ENCODE assay signal across 8 mouse cellular contexts in genomic region chr13:57907428-57908265, GRCm38 (mm10). TPM values are rescaled to one million over a fixed set of nuclear protein-coding genes. Genes with fewer than 3 reads are reported as not detected.
DNase-seq lines count a peak whose midpoint lies in the region; ATAC-seq and TF ChIP-seq lines count a peak whose summit lies in the region.

No protein-coding gene starts in this region.

- no peaks in the 10 kb centered on the region for H3K4me1 ChIP-seq in kidney, adult 2 months (ENCODE audit: control insufficient read depth, insufficient read depth, low read length)
- H3K4me1 ChIP-seq in hindbrain, embryonic 14.5 days (replicated peaks; ENCODE audit: control insufficient read depth, insufficient read depth, low read length) = peaks cover 17% of the 10 kb centered on the region; the same call in 1 of the 2 replicates
- no peaks in the 10 kb centered on the region for H3K4me1 ChIP-seq in midbrain, postnatal 0 days (ENCODE audit: insufficient read depth, low read length)

- peak overlapping the region; percentile 69 for H3K4me2 ChIP-seq in hindbrain, embryonic 14.5 days (replicated peaks)
- peak overlapping the region; percentile 72 for H3K4me2 ChIP-seq in midbrain, postnatal 0 days (ENCODE audit: low read depth, low read length, poor library complexity, severe bottlenecking)

- no peaks in the 10 kb centered on the region; the same call in 1 of the 2 replicates for H3K9me3 ChIP-seq in hindbrain, embryonic 14.5 days (ENCODE audit: control insufficient read depth, low read length)
- no peaks in the 10 kb centered on the region for H3K9me3 ChIP-seq in midbrain, postnatal 0 days (ENCODE audit: low read length)

- peak; percentile 63 for ATAC-seq in hindbrain, embryonic 14.5 days (ENCODE audit: low FRiP score)
- peak; percentile 44; the same call in 1 of the 2 replicates for ATAC-seq in midbrain, postnatal 0 days (ENCODE audit: low FRiP score)
- no peak for ATAC-seq in CD4-positive, CD25-positive, alpha-beta regulatory T cell, adult 4 months

- no peak overlapping the region for H3K27ac ChIP-seq in kidney, adult 2 months (ENCODE audit: insufficient read depth, low read depth, low read length)
- peak overlapping the region; percentile 65; the same call in 1 of the 2 replicates for H3K27ac ChIP-seq in hindbrain, embryonic 14.5 days
- no peak overlapping the region for H3K27ac ChIP-seq in midbrain, postnatal 0 days (ENCODE audit: low read depth, low read length)

- no peak for TF ChIP-seq POLR2A in kidney, adult 2 months (IDR thresholded peaks at IDR 0.05; ENCODE audit: low read depth, low read length)

- TF ChIP-seq CTCF in kidney, adult 2 months (conservative IDR thresholded peaks at IDR 0.05; ENCODE audit: insufficient read depth, insufficient read length, low read depth, low read length) = no peak
- no peak for TF ChIP-seq CTCF in midbrain, postnatal 0 days (IDR thresholded peaks at IDR 0.05)

- peak overlapping the region; percentile 80 for H3K9ac ChIP-seq in hindbrain, embryonic 14.5 days
- peak overlapping the region; percentile 64 for H3K9ac ChIP-seq in midbrain, postnatal 0 days (replicated peaks; ENCODE audit: low read length, poor library complexity, severe bottlenecking)

- no peaks in the 10 kb centered on the region for H3K36me3 ChIP-seq in kidney, adult 2 months (ENCODE audit: control insufficient read depth, insufficient read depth, low read length)
- H3K36me3 ChIP-seq in hindbrain, embryonic 14.5 days (replicated peaks; ENCODE audit: control insufficient read depth, insufficient read depth) = no peaks in the 10 kb centered on the region
- H3K36me3 ChIP-seq in midbrain, postnatal 0 days (ENCODE audit: insufficient read depth, low read length) = no peaks in the 10 kb centered on the region

- H3K27me3 ChIP-seq in kidney, adult 2 months (replicated peaks; ENCODE audit: control insufficient read depth, insufficient read depth, low read length) = peaks cover 3% of the 10 kb centered on the region; the same call in 1 of the 2 replicates
- H3K27me3 ChIP-seq in hindbrain, embryonic 14.5 days (ENCODE audit: control insufficient read depth, insufficient read depth, low read length) = no peaks in the 10 kb centered on the region
- H3K27me3 ChIP-seq in midbrain, postnatal 0 days (ENCODE audit: insufficient read depth, low read length) = no peaks in the 10 kb centered on the region

- no peak overlapping the region for H3K4me3 ChIP-seq in kidney, adult 2 months (ENCODE audit: insufficient read depth, low read depth, low read length)
- H3K4me3 ChIP-seq in hindbrain, embryonic 14.5 days (replicated peaks; ENCODE audit: low read length) = peak overlapping the region; percentile 65
- H3K4me3 ChIP-seq in midbrain, postnatal 0 days (ENCODE audit: low read depth, low read length) = peak overlapping the region; percentile 60

- 3% methylated on average over 60 of the region's 60 CpGs for WGBS in kidney, adult 2 months
- 1% methylated on average over 57 of the region's 60 CpGs for WGBS in hindbrain, embryonic 14.5 days
- WGBS in midbrain, postnatal 0 days = under 1% methylated on average over 53 of the region's 60 CpGs

- peak; percentile 4 to 11 for DNase-seq in kidney, postnatal 4 days
- DNase-seq in kidney, adult 2 months = no peak
- DNase-seq in cerebellum, adult 9-11 months = peak; percentile 65
- no peak for DNase-seq in hindbrain, embryonic 14.5 days (ENCODE audit: low spot score)
- DNase-seq in midbrain, postnatal 0 days (ENCODE audit: low spot score) = no peak
- DNase-seq in urinary bladder, postnatal 14 days (ENCODE audit: low spot score) = no peak
- DNase-seq in T-cell, adult 2 months (ENCODE audit: low spot score) = no peak

RNA-seq across cellular contexts. Expression of gene Spock1, which starts 0.5 kb away (rescaled TPM):
- 0.19 TPM in 2 replicates for polyA plus RNA-seq in kidney, adult 2 months (2012; rRNA removed)
- polyA plus RNA-seq in hindbrain, embryonic 14.5 days (2014; fragmentation: Nextera tagmentation; extraction: Ambion mirVana) = 104 and 118 TPM in 2 replicates
- total RNA-seq in midbrain, postnatal 0 days (2014; rRNA removed) = 94.8 and 98.7 TPM in 2 replicates
- 82.6 and 91.5 TPM in 2 replicates for polyA plus RNA-seq in midbrain, postnatal 0 days (2015; fragmentation: Nextera tagmentation; extraction: Ambion mirVana)
- not detected for polyA plus RNA-seq in CD4-positive, CD25-positive, alpha-beta regulatory T cell, adult 4 months (2017; shearing (Covaris generic))

Comparison
In these comparisons a context has a peak if more than half of its experiments do, and no peak if none do; other contexts are left out.
1. DNase-seq: peak in kidney, postnatal 4 days (2 of 2) and cerebellum, adult 9-11 months (single experiment); none in kidney, adult 2 months (single experiment), hindbrain, embryonic 14.5 days (single experiment), midbrain, postnatal 0 days (single experiment), urinary bladder, postnatal 14 days (single experiment) and T-cell, adult 2 months (single experiment).
2. RNA of gene Spock1, which starts 0.5 kb away (polyA plus RNA-seq): 104 to 118 TPM in hindbrain, embryonic 14.5 days and 82.6 to 91.5 TPM in midbrain, postnatal 0 days; 0.19 TPM in kidney, adult 2 months and not detected in CD4-positive, CD25-positive, alpha-beta regulatory T cell, adult 4 months; every median in the first group is over 10 times any median in the second.